Mouse (Mus musculus): Measurements from ENCODE around the gene Syvn1. TPM values are rescaled to one million over a fixed set of nuclear protein-coding genes. Genes with fewer than 3 reads are reported as not detected.

Gene Syvn1
- total and polyA plus RNA-seq, 3 experiments, result 16.5 to 106 (median 26.8) TPM

GRCm38 (mm10) chr19:6005541-6005940, 40.8 kb upstream of the Syvn1 start:
- Histone ChIP-seq H3K9ac (ENCODE audit: insufficient read depth, low read depth) (no peak overlapping the region), H3K79me2 (replicated peaks; ENCODE audit: control insufficient read depth, extremely low read depth, insufficient read depth, poor library complexity, severe bottlenecking) (no peaks in the 10 kb centered on the region), H3K9me3 (replicated peaks; ENCODE audit: low read length) (no peaks in the 10 kb centered on the region), H3K4me1 (ENCODE audit: control insufficient read depth in 1 of 2, insufficient read depth in 2 of 2) (no peaks in the 10 kb centered on the region; a peak in 1 of 4 replicates), H3K4me3 (replicated peaks in 1 of 3; ENCODE audit: low read depth in 2 of 3, low read length in 2 of 3, poor library complexity in 1 of 3) (no peak overlapping the region), H3K27me3 (replicated peaks) (no peaks in the 10 kb centered on the region), H3K36me3 (replicated peaks in 1 of 2; ENCODE audit: control insufficient read depth in 1 of 2, insufficient read depth in 1 of 2, low read length in 1 of 2) (peaks cover 33 to 67% of the 10 kb centered on the region in 2 experiments), H3K4me2 (ENCODE audit: insufficient read depth, low read depth, poor library complexity, severe bottlenecking) (no peak overlapping the region), H3K27ac (ENCODE audit: insufficient read depth, low read depth) (no peak overlapping the region)
- no peak for DNase-seq (ENCODE audit: extremely low read depth)
- no peak for TF ChIP-seq E2F4 (IDR thresholded peaks at IDR 0.05; ENCODE audit: insufficient replicate concordance, low read depth, low read length)
- TF ChIP-seq KAT2A (IDR thresholded peaks at IDR 0.05; ENCODE audit: insufficient replicate concordance, low read length), result no peak
- TF ChIP-seq JUN (IDR thresholded peaks at IDR 0.05; ENCODE audit: insufficient read depth, low read depth, low read length), result no peak
- no peak for TF ChIP-seq MXI1 (IDR thresholded peaks at IDR 0.05; ENCODE audit: low read depth, low read length)
- TF ChIP-seq UBTF (IDR thresholded peaks at IDR 0.05; ENCODE audit: low read depth, low read length), result no peak
- no peak for TF ChIP-seq EP300 (IDR thresholded peaks at IDR 0.05; ENCODE audit: low read length)
- no peak for TF ChIP-seq CHD2 (IDR thresholded peaks at IDR 0.05; ENCODE audit: low read length)
- TF ChIP-seq RAD21 (IDR thresholded peaks at IDR 0.05; ENCODE audit: low read depth, low read length), result no peak
- no peak for TF ChIP-seq PAX5 (IDR thresholded peaks at IDR 0.05; ENCODE audit: low read length)
- no peak for TF ChIP-seq USF1 (IDR thresholded peaks at IDR 0.05; ENCODE audit: low read depth, low read length)
- in situ Hi-C loops (cut with MboI; ENCODE audit: low pct_ligation_motif_present, low pct_unique_long_range_greater_than_20kb, low sequenced_read_pairs), result no loop called here
- dilution Hi-C loops (cut with MboI; ENCODE audit: extremely low pct_ligation_motif_present, extremely low pct_unique_long_range_greater_than_20kb, low sequenced_read_pairs), result no loop called here

GRCm38 (mm10) chr19:6007013-6007412, 39.4 kb upstream of the Syvn1 start:
- TF ChIP-seq MXI1 (IDR thresholded peaks at IDR 0.05; ENCODE audit: low read depth, low read length), result no peak
- no peak for TF ChIP-seq TCF12 (IDR thresholded peaks at IDR 0.05; ENCODE audit: low read depth, low read length)
- no peak for TF ChIP-seq MAX (IDR thresholded peaks at IDR 0.05; ENCODE audit: low read length)
- TF ChIP-seq ZC3H11A (IDR thresholded peaks at IDR 0.05; ENCODE audit: low read depth, low read length), result no peak
- TF ChIP-seq BHLHE40 (IDR thresholded peaks at IDR 0.05; ENCODE audit: low read depth, low read length), result no peak
- TF ChIP-seq KAT2A (IDR thresholded peaks at IDR 0.05; ENCODE audit: insufficient replicate concordance, low read length), result no peak
- no peak for TF ChIP-seq RAD21 (IDR thresholded peaks at IDR 0.05; ENCODE audit: low read depth, low read length)
- no peak for TF ChIP-seq RCOR1 (conservative IDR thresholded peaks at IDR 0.05; ENCODE audit: low read depth, low read length)
- no peak for TF ChIP-seq IRF4 (IDR thresholded peaks at IDR 0.05; ENCODE audit: low read depth, low read length)
- TF ChIP-seq USF2 (conservative IDR thresholded peaks at IDR 0.05; ENCODE audit: low read depth, low read length), result no peak
- dilution Hi-C loops (cut with MboI; ENCODE audit: extremely low pct_ligation_motif_present, extremely low pct_unique_long_range_greater_than_20kb, low sequenced_read_pairs) (no loop called here), in situ Hi-C loops (cut with MboI; ENCODE audit: low pct_ligation_motif_present, low pct_unique_long_range_greater_than_20kb, low sequenced_read_pairs) (no loop called here)
- Histone ChIP-seq H3K27ac (ENCODE audit: insufficient read depth, low read depth) (no peak overlapping the region), H3K4me1 (ENCODE audit: control insufficient read depth in 1 of 2, insufficient read depth in 2 of 2) (no peaks in the 10 kb centered on the region; a peak in 1 of 4 replicates), H3K36me3 (replicated peaks in 1 of 2; ENCODE audit: control insufficient read depth in 1 of 2, insufficient read depth in 1 of 2, low read length in 1 of 2) (peaks cover 44 to 71% of the 10 kb centered on the region in 2 experiments), H3K9me3 (replicated peaks; ENCODE audit: low read length) (no peaks in the 10 kb centered on the region), H3K79me2 (replicated peaks; ENCODE audit: control insufficient read depth, extremely low read depth, insufficient read depth, poor library complexity, severe bottlenecking) (no peaks in the 10 kb centered on the region), H3K27me3 (replicated peaks) (no peaks in the 10 kb centered on the region), H3K4me2 (ENCODE audit: insufficient read depth, low read depth, poor library complexity, severe bottlenecking) (no peak overlapping the region), H3K9ac (ENCODE audit: insufficient read depth, low read depth) (no peak overlapping the region), H3K4me3 (replicated peaks in 1 of 3; ENCODE audit: low read depth in 2 of 3, low read length in 2 of 3, poor library complexity in 1 of 3) (no peak overlapping the region)
- no peak for DNase-seq (ENCODE audit: extremely low read depth)
